Mouse (Mus musculus): ENCODE data around the gene Lypd5.

DNA sequence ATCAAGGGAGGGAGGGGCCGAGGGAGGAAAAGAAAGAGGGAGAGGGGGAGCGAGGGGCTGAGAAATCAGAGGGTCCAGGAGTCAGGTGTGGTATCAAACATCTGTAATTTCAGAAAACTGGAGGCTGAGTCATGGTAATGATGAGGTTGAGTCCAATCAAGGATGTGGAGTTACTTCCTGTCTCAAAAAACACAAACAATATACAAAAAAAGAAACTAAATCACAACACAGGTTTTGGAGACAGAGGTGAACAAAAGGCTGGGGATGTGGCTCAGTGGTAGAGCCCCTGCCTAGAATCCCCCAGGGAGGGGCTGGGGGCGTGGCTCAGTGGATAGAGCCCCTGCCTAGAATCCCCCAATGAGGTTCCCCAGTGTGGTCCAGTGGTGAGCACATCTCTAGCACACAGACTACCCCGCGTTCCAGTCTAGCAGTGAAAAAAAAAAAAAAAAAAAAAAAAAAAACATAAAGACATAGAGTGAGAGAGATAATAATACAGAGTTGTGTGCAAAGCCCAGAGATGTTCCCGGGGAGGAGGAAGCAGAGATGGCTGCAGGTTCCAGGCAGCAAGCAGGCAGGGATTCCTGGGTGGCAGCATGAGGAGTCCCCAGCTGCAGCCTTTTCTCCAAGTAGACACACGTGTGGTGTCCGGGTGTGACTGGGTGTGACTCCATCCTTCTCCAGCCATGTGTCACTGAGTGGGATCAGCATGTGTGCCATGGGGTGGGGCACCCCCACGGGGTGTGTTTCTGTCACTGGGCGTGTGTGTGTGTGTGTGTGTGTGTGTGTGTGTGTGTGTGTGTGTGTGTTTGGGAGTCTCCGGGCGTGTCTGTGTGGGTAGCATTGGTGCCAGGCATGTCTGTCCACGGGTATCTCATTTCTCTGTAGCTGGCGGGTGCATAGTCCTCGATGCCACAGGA lies 18.0 kb downstream of the Lypd5 start:
- no peak for TF ChIP-seq POLR2A (IDR thresholded peaks at IDR 0.05; ENCODE audit: insufficient read depth, low read depth, low read length)
- TF ChIP-seq CTCF (IDR thresholded peaks at IDR 0.05; ENCODE audit: insufficient read depth, low read depth, low read length) = no peak

Data from olfactory bulb, adult 2 months (tissue).